In genomic region chr3:32745001-32745400, GRCm38 (mm10) we compare ENCODE assay signal across 32 mouse cellular contexts.
"Had no signal": no experiment of that assay in that cellular context is flagged by ENCODE, and none has a peak within 500 bp of the region (broad histone marks: within the 10 kb centered on the region; RNA-seq: fewer than 3 reads in every experiment).

No protein-coding gene starts in this region.

- H3K4me1 ChIP-seq: limb, embryonic 12.5 days; limb, embryonic 13.5 days; limb, embryonic 15.5 days; liver, embryonic 13.5 days; liver, embryonic 15.5 days; lung, embryonic 15.5 days; midbrain, embryonic 10.5 days; midbrain, embryonic 12.5 days; midbrain, embryonic 13.5 days; midbrain, embryonic 15.5 days; neural tube, embryonic 12.5 days; neural tube, embryonic 13.5 days had no signal

- H3K27ac ChIP-seq: limb, embryonic 12.5 days; limb, embryonic 13.5 days; limb, embryonic 15.5 days; liver, embryonic 12.5 days; liver, embryonic 13.5 days; liver, embryonic 14.5 days; liver, embryonic 15.5 days; lung, embryonic 15.5 days; macrophage; midbrain, embryonic 10.5 days; midbrain, embryonic 12.5 days; midbrain, embryonic 13.5 days; midbrain, embryonic 15.5 days; neural tube, embryonic 12.5 days; neural tube, embryonic 13.5 days had no signal

- H3K9me3 ChIP-seq: limb, embryonic 12.5 days; limb, embryonic 13.5 days; limb, embryonic 15.5 days; liver, embryonic 12.5 days; liver, embryonic 13.5 days; liver, embryonic 15.5 days; lung, embryonic 15.5 days; midbrain, embryonic 10.5 days; midbrain, embryonic 13.5 days; midbrain, embryonic 15.5 days; neural tube, embryonic 12.5 days; neural tube, embryonic 13.5 days had no signal

- H3K4me2 ChIP-seq: limb, embryonic 12.5 days; limb, embryonic 13.5 days; limb, embryonic 15.5 days; liver, embryonic 11.5 days; liver, embryonic 12.5 days; liver, embryonic 13.5 days; liver, embryonic 15.5 days; lung, embryonic 14.5 days; lung, embryonic 15.5 days; midbrain, embryonic 11.5 days; midbrain, embryonic 12.5 days; midbrain, embryonic 13.5 days; midbrain, embryonic 15.5 days; neural tube, embryonic 12.5 days; neural tube, embryonic 13.5 days had no signal

- H3K27me3 ChIP-seq: limb, embryonic 12.5 days; limb, embryonic 13.5 days; limb, embryonic 15.5 days; liver, embryonic 12.5 days; liver, embryonic 13.5 days; liver, embryonic 15.5 days; lung, embryonic 15.5 days; megakaryocyte, embryonic 14.5 days; midbrain, embryonic 12.5 days; midbrain, embryonic 13.5 days; midbrain, embryonic 15.5 days; neural tube, embryonic 12.5 days; neural tube, embryonic 13.5 days had no signal

- DNase-seq: left cerebral cortex, postnatal 4 days; liver; liver, embryonic 13.5 days; liver, postnatal 0 days; lung, adult 18-20 months; lung, adult 2 months; lung, embryonic 14.5 days; lung, postnatal 10 days; lung, postnatal 14 days; lung, postnatal 36 days; lung, postnatal 4 days; midbrain, embryonic 14.5 days had no signal

- ATAC-seq: liver, embryonic 12.5 days; liver, postnatal 0 days; lung, postnatal 0 days; midbrain, embryonic 13.5 days; midbrain, embryonic 15.5 days; midbrain, embryonic 16.5 days had no signal

- H3K4me3 ChIP-seq: limb, embryonic 12.5 days; limb, embryonic 13.5 days; limb, embryonic 15.5 days; liver, embryonic 12.5 days; liver, embryonic 13.5 days; liver, embryonic 15.5 days; lung, embryonic 15.5 days; megakaryocyte, embryonic 14.5 days; midbrain, embryonic 10.5 days; midbrain, embryonic 12.5 days; midbrain, embryonic 13.5 days; midbrain, embryonic 15.5 days; myocyte; neural tube, embryonic 12.5 days; neural tube, embryonic 13.5 days had no signal

- H3K9ac ChIP-seq: limb, embryonic 12.5 days; limb, embryonic 13.5 days; limb, embryonic 15.5 days; liver, embryonic 12.5 days; liver, embryonic 13.5 days; liver, embryonic 14.5 days; liver, embryonic 15.5 days; liver, postnatal 0 days; lung, embryonic 14.5 days; lung, embryonic 15.5 days; midbrain, embryonic 12.5 days; midbrain, embryonic 13.5 days; midbrain, embryonic 15.5 days; neural tube, embryonic 12.5 days; neural tube, embryonic 13.5 days had no signal
